Comparison of ENCODE assay signal across 8 mouse cellular contexts in the genomic region with DNA sequence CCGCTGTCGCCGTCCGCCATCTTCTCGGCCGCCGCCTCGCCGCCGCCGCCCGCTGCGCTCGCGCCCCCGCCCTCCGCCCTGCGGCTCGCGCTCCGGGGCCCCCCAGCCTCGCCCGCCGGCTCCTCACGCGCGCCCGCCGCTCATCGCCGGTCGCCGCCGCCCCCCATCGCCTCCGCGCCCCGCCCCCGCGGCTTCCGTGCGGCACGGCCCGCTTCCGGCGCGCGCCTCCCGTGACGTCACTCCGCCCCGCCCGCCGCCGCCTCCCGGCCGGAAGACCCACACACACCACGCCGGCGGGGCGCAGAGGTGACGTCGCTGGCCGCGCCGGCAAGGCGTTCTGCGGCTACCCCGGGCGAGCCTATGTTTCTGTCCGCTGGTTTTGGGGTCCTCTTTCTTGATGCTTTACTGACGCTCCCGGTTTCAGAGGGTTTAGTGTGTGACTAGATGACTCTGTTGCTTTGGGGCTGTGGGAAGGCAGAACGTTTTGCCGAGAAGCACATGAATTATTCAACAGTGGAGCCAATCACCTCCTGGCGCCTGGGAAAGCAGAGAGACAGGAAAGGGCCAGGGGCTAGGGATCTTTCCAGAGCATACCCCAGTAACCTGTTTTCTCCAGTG. TPM values are rescaled to one million over a fixed set of nuclear protein-coding genes. Genes with fewer than 3 reads are reported as not detected.
A peak's percentile ranks its signal among the peaks of the same experiment; 100 is the strongest.
DNase-seq lines count a peak whose midpoint lies in the region; ATAC-seq and TF ChIP-seq lines count a peak whose summit lies in the region.

A gene (minus strand): TSS at position 51 of the 618 bp plus-strand sequence.

- CTCF ChIA-PET in Patski (lab: Charles Lee), result interaction anchor here (2.1 to 4.0 kb wide), 2 partner anchors 11 to 40 kb away, joined by 5 to 17 read pairs; no protein-coding TSS in a partner anchor

- DNase-seq in Patski (ENCODE audit: low read depth, low spot score), result no peak
- peak; percentile 98 for DNase-seq in cerebellum, postnatal 10 days
- DNase-seq in frontal cortex, postnatal 14 days (ENCODE audit: low spot score in 2 of 2), result peak; percentile 78 to 88
- DNase-seq in layer of hippocampus, postnatal 25 days (ENCODE audit: extremely low spot score in 1 of 2, low spot score in 1 of 2), result peak; percentile 92
- DNase-seq in lung, postnatal 14 days, result peak; percentile 94
- DNase-seq in ovary, postnatal 36 days (ENCODE audit: low spot score), result peak; percentile 94
- DNase-seq in thymus, postnatal 14 days, result peak; percentile 96

- POLR2A ChIA-PET in Patski (lab: Charles Lee), result no interaction called here

- no peaks in the 10 kb centered on the region for H3K9me3 ChIP-seq in hindbrain, embryonic 13.5 days

- in situ Hi-C loops in Patski (cut with MboI; ENCODE audit: low pct_unique_long_range_greater_than_20kb), result no loop called here

- H3K4me3 ChIP-seq in hindbrain, embryonic 13.5 days, result peak within 1 kb of the TSS; percentile 100

- ATAC-seq in Patski, result peak; percentile 80
- peak; percentile 94 for ATAC-seq in hindbrain, embryonic 13.5 days (ENCODE audit: low FRiP score)

- no peaks in the 10 kb centered on the region for H3K27me3 ChIP-seq in Patski
- no peaks in the 10 kb centered on the region for H3K27me3 ChIP-seq in hindbrain, embryonic 13.5 days

- WGBS in hindbrain, embryonic 13.5 days, result under 1% methylated on average over 42 of the region's 76 CpGs

- peak within 1 kb of the TSS; percentile 97 for H3K27ac ChIP-seq in hindbrain, embryonic 13.5 days

- H3K9ac ChIP-seq in hindbrain, embryonic 13.5 days, result peak within 1 kb of the TSS; percentile 99

- H3K4me1 ChIP-seq in hindbrain, embryonic 13.5 days (replicated peaks), result peaks cover 30% of the 10 kb centered on the region

- peak within 1 kb of the TSS; percentile 88 for H3K4me2 ChIP-seq in hindbrain, embryonic 13.5 days

- TF ChIP-seq CTCF in Patski (IDR thresholded peaks at IDR 0.05), result no peak

- no peaks in the 10 kb centered on the region for H3K36me3 ChIP-seq in hindbrain, embryonic 13.5 days

RNA-seq across cellular contexts. Expression of the gene that starts here (rescaled TPM):
- 49.1 TPM for polyA plus RNA-seq in Patski (2021)
- 12.6 and 13.0 TPM in 2 replicates for polyA plus RNA-seq in hindbrain, embryonic 13.5 days (2015; fragmentation: Nextera tagmentation; extraction: Ambion mirVana)
- 100 to 1,000 TPM; 253 to 270 TPM for total RNA-seq in layer of hippocampus, postnatal 25 days (2021)
